Mouse (Mus musculus) right cerebral cortex, postnatal 10 days (tissue): ENCODE data around the gene RPS10-NUDT3.
A peak's percentile ranks its signal among the peaks of the same experiment; 100 is the strongest.

Experiments used
- DNase-seq, 2 experiments: peaks; one replicate each; pipeline ENCODE4 v3.0.0; 2021; ENCODE audit warnings: low spot score in 2 of 2

The RPS10-NUDT3 gene

DNA sequence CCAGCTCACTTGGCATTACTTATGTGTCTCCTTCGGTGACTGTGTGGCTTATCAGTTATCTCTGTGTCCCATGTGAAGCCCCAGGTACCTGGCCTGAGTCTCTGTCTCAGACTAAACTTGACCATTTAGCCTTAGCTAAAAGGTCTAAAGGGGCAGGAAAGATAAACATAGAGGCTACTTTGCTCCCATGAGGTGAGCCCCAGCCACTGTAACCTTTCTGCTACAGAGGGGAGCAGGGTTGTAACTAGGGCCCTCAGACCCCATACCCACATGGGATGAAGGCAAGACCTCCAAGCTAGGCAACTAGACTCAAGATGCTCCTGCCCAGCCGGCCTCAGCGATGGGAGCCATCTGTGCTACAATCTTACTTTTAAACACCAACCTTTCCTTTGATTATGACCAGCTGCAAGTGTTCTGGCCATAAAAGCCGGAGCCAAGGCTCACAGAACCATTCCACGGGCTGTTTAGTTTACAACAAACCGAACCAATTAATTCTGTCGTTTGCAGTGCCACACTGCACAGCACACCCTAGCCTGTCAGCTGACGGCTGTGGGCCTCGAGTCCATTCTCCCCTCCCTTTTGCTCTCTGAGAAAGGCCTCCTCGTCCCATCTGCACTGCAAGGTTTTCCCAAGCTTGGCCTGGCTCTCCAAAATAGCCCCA is 59.8 kb downstream of the RPS10-NUDT3 start:
- DNase-seq: no peak

DNA sequence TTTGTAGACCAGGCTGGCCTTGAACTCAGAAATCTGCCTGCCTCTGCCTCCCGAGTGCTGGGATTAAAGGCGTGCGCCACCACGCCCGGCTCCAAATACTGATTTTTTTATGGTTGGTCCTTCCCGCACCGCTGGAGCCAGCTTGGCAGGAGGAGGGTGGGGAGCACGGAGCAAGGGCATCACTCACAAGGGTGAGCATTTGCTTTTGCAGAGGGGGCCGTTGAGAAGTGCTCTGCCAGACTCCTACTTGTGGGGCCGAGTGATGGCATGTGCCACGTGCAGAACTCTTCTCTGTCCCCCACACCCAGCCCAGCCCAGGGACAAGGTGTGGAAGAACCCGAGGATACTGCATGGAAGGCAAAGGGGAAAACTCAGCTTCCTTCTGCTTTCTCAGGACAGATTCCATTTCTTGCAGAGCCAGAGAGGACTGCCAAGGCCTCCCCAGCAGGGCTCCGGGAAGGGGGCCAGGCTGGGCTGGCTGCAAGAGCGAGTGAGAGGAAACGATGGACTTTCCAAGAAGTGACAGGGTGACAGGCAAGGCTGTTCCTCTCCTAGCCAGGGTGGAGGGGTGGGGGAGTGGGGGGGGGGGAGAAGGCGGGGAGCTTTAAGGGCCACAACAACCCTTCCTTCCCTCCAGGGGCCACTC is 60.4 kb downstream of the RPS10-NUDT3 start:
- peak; percentile 86 for DNase-seq

DNA sequence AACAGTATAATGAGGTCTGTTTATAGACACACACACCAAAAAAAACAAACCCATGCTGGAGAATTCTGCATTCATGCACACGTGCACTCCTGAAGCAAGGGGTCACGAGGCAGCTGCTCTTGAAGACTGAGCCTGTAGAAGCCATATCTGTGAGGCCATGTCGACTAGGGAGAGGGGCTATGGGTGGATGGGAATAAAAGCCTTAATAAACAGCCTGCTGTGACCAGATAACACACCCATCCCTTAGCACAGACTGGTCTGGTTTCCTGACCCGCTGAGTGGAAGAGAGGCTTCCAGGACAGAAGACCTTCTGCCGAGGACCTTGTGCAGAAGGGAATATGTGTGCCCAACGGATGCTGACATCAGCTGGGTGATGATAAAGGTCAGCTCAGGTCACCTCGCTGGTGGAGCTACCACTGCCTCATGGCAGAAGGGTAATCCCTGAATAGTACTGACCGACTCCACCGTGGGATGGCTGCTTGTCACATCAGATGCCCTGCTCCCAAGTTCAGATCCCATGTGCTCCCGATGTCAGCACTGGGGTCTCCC is 61.2 kb downstream of the RPS10-NUDT3 start:
- DNase-seq: no peak

DNA sequence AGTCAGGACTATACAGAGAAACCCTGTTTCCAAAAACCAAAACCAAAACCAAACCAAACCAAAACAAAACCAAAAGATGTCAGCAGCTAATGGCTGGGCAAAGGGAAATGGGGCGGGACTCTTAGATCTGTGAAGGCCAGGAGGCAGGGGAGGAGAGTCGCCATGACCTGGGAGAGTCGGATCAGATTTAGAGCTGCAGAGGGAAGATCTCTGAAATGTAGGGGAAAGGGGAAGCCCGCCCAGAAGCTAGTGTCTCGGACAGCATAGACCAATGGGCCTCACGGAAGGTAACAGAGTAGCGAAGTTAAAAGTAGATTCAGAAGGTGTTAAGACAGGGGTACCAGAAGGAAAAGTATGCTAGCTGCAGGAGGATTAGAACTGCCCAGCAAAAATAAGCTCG is 63.7 kb downstream of the RPS10-NUDT3 start:
- DNase-seq: no peak

DNA sequence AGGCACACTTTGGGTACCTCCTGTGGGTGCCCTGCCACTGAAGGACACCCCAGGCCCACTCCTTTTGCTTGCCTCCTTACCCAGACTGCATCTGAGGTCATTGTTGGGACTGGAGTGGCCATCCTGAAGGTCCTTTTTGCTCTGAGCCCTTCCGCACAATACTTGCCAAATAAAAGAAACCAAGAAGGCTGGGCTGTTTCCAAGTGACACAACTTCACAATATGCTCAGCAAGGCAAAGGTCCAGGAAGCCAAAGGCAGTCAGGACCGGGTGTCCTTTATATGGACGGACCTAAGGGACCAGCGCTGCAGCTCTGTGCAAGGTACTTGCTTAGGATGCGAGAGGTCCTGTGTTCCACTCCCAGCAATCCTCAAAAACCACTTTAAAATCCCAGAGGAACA is 66.8 kb downstream of the RPS10-NUDT3 start:
- no peak for DNase-seq

DNA sequence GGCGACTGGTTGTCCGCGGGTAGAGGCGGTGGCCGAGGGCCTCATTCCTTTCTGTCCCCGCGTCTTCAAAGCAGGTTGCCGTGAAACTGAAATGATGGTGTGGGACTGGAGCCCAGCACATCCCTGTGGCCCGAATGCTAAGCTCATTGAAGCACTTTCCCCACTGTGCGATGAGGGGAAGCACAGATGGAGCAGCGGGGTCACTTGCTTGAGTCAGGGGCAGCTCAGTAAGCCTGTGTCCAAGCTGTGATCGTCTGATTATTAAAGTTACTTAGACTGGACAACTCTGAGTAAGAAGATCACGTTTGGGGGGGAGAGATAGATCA is 69.1 kb downstream of the RPS10-NUDT3 start:
- DNase-seq: no peak

DNA sequence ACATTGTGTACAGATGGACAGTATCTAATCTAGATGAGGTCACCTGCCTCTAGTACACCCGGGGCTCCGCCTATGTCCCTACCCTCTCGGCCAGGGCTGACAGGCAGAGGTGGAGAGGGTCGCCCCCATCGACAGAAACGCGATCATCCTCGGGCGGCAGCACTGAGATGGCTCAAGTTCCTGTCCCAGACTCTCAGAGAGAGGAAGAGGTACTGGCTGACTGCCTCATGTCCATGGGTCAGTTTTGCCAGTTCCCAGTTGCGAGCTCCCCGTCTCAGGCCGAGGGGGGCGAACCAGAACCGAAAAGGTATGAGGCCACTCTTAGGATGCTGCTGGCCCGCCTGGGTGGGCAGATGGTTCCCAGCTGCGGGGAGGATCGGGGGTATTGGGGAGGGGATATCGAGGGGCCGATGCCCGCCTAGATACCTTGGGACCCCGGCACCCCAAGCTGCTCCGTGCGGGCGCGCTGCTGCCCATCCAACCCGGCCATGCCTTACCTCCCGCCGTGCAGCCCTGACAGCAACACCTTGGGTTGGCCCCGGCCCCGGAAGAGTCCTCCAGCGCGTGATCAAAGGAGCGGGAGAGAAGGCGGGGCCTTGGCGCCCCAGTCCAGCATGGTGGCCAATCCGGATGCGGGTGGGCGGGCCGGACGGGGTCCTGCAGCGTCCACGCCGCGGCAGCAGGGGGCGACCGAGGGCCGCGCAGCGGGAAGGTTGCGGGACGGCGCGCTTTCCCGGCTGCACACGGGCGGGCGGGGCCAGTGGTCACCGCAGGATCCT is 69.7 kb downstream of the RPS10-NUDT3 start, which contains the start of gene AI413582:
AI413582 (minus strand) TSS at position 594 of the 779 bp plus-strand sequence.
- DNase-seq: peak; percentile 96 to 97

DNA sequence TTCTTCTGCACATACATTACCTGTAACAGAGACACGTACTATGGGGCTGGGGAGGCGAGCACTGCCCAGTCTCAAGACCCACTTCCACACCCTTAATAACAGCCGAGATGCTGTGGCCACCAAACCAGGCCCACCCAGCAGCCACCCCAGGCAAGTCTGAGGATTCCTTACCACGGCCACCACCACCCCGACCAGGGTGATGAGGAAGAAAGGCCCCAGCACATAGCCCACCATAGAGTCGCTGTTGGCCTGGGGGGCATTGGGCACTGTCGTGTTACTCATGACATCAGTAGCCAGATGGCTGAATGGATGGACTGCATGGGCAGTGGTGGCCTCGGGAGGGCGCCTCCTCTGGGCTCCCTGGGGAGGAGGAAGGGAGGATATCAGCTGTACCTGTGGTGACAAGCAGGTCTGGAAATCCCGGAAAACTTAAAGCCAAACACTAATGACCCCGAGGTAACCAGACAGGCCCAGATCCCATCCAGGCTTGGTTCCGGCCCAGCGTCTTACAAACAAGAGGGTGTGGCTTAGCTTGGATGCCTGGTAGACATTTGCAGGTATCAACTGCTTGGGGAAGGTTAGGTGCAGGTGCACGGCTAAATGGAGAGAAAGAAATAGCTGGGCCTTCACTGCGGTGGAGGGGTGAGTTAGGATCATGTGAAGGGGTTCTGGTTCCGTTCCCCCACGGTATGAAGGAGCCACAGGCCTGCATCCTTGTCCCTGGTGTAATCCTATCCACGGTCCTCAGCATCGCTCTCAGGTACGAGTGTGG is 70.4 kb downstream of the RPS10-NUDT3 start:
- DNase-seq: no peak

DNA sequence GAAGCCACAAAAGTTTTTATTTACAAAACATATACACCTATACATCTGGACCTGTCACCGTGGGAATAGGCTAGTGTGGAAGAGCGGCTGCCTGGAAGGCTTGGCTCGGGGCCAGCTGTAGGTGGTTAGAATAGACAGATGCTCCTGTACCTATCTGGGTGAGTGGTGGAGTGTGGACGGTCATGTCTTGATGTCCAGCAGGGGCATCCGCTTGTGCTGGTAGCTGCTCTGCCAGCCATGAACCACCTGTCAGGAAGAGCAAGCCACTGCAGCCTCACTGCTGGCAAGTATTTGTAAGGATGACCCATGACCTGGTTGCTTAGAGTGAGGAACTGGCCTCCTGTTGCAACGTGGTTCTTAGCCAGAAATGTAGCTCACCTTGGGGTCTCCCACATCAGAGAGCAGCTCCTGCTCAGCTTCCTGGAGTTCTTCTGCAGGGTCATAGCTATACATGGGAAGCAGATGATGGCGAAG is 71.2 kb downstream of the RPS10-NUDT3 start:
- DNase-seq: no peak

DNA sequence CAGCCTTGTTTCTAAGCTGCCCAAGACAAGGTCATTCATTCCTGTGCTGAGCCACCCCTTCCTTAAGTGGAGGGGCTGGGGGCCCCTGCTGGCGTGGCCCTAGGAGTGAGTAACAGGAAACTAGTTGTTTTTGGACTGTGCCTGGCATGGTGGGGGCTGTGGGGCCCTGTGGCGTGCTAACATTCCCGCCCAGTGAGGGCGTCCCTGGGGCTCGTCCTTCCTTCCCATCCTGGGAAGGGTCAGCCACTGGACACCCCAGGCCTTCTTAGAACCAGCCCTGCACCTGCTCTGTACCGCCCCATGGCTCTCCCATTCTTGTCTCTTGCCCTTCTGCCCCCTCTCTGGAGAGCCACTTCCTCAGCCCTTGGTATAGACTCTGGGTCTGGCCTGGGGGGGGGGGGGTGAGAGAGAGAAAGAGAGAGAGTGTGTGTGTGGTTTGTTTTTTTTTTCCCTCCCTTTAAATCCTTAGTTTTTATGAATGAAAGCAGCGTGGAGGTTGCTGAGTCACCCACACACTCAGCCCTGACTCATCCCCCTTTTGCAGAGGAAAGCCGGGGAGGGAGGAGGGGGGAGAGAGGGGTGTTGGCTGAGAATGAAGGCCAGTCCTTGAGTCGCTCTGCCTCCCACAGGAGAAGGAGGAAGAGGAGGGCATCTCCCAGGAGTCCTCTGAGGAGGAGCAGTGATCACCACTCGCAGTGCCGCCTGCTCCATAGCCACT is 73.1 kb downstream of the RPS10-NUDT3 start:
- peak in 1 of 2 experiments; percentile 73 for DNase-seq

DNA sequence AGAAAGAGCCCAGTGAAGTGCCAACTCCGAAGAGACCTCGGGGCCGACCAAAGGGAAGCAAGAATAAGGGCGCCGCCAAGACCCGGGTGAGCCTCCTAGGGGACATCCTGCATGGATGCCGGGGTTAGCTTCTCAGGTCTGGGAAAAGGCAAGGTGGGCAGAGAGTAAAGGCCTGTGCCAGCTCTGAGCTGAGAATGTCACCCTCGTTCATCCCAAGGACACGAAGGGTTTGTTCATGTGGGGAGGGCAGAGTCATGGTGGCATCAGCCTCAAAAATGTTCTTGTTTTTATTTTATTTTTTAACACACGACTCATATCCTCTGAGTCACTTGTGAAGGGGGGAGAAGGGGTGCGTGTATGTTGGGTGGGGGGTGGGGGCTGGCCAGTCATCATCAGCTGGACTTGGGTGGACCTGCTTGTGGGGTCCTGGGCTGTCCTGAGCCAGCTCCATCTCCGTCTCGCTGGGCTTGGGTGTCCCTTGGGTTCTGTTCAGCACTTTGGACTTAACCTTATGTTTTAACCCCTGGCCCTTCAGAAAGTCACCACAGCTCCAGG is 74.0 kb downstream of the RPS10-NUDT3 start:
- no peak for DNase-seq

DNA sequence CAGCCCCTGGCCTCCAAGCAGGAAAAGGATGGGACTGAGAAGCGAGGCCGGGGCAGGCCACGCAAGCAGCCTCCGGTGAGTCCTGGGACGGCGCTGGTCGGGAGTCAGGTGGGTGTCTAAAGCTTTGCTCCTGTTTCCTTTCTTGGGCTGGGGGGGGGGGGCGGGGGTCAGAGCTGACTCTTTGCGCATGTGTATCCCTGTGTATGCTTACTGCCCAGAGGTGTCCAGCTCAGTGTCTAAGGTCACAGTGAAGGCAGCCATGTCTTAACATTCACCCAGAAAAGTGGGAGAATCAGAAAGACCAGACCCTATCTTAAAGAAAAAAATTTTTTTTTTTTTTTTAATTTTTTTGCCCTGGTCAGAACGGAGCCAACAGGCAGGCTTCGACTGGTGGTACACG is 75.4 kb downstream of the RPS10-NUDT3 start:
- no peak for DNase-seq

DNA sequence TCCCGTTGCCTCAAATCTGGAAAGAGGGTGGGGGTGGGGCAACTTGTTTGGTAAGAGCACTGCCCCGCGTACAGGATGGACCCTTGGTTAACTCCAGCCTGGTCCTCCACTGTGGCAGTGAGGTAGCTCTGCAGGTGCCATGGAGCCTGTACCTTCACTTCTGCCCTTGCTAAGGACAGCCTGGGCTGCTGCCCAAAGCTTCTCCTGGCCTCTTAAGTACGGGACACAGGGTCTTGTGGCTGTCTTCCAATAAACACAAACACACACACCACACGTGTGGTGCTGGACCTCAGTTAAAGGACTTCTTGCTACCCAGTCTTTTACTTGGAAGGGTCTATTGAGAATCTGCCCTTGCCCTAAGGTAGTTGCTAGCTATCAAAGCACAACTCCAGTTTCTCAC is 76.2 kb downstream of the RPS10-NUDT3 start:
- DNase-seq: no peak

DNA sequence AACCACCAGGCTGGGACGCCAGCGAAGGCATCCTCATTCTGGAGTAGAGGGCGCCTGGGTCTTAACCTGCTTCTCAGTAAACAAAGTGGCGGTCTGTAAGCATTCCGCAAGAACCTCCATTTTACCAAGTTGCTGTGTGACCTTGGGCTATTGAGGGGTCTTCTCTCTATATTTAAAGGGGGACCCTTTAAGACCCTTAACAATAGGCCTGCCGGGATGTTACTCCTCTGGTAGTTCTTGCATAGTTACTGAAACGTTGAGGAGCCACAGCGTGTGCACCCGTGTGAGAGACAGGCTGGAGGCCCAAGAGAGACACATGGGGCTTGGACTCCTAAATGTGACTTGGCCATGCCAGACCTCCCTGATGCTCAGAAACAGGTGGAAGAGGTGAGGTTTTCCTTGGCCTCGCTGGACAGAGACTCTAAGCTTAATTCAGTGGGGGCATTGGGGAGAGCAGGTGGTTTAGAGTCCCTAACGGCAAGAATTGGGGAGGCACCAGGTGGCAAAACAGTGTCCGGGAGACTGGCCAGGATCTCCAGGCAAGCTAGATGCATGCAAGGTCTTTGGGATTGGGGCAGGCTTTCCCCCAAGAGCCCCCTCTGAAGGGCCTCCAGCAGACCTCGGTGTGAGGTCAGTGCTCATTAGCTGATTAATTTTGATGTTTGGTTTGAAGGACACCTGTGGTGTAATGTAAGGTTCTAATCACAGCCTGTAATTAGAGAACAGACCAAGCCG is 76.9 kb downstream of the RPS10-NUDT3 start:
- no peak for DNase-seq

DNA sequence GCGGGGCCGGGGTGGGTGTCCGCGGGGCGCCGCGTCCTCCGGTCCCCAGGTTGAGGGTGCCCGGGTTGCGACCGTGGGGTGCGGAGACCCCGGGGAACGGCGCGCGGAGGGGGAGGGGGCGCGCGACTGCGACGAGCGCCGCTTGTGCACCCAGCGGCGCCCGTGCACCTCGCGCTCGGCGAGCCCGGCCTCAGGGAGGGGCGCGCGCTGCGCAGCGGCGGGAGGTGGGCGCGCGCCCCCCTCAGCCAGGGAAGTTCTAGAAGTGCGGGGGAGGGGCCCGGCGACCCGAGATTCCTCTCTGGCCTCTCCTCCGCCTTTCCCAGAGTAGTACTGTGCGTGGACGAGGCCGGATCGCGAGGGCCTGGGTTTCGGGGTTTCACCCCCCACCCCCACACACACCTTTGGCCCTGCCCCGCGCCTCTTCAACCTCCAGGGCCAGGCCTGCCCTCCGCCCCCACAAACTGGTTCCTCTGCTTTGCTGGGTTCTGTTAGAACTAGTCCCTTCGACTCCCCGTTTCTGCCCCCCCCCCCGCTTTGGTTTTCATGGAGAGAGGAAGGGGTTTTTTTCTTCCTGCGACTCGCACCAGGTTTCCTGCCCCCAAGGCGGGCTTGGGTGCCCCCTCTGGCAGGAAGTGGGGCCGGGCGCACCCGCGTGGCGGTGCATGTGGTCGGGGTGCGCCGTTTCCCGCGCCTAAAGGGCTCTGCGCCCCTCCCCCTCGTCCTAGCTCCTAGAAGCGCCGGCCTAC is 77.7 kb downstream of the RPS10-NUDT3 start:
- peak in 1 of 2 experiments; percentile 72 for DNase-seq

DNA sequence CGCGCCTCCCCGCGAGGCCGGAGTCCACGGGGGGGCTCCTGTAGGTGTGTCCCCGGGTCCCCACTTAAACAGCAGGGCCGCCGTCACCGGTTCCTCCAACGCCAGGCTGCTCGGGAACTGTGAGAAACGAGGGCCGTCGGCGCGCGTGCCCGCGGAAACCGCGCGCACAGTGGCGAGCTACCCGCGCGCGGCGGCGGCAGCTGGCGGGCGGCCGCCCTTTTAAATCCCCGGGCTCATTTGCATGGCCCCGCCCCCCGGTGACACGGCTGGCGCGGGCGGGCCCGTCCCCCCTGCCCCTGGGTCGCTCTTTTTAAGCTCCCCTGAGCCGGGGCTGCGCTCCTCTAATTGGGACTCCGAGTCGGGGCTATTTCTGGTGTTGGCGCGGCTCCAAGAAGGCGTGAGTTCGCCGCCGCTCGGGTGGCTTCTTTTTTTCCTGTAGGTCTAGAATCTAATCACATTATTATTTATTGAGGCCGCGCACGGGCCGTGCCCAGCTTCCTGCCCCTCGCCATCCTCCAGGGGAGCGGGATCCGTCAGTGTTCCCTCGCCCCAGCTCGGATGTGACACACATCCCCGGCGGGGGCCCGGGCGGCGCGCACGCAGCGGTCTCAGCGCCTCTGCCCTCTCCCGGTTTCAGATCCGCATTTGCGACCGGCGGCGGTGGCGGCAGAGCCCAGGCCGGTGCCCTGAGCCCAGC is 78.6 kb downstream of the RPS10-NUDT3 start, which contains the start of gene Hmga1:
Hmga1 (plus strand) TSS at position 183 of the 697 bp plus-strand sequence.
- peak; percentile 90 to 91 for DNase-seq

DNA sequence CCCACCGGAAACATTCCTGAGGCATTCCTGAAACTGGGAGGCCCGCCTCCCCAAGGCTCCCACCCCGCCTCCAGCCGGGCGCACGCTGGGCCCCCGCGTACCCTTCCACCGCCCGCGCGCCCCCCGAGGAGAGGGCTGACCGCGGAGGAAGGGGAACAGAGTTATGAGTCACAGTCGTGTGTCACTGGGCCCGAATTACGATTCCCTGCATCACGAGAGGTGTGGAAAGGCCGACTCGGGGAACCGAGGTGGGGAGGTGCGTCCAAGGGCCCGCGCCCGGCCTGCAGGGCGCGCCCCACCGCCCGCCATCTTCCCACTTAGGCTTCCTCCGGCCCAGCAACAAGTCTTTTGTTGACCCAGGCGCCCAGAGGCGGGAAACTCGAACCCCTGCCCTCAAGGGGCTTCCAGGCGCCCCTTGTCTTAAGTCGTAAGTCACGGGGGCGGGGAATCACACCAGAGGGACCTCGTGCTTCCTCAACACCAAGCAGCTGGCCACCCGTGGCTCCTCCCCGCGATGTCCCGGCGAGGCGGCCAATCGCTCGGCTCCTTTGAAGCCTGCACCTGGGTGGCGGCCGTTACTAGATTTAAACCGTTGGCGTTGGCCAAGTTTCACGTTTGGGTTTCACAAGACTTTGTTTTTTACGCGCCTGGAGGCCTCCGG is 79.4 kb downstream of the RPS10-NUDT3 start:
- peak in 1 of 2 experiments; percentile 69 for DNase-seq

DNA sequence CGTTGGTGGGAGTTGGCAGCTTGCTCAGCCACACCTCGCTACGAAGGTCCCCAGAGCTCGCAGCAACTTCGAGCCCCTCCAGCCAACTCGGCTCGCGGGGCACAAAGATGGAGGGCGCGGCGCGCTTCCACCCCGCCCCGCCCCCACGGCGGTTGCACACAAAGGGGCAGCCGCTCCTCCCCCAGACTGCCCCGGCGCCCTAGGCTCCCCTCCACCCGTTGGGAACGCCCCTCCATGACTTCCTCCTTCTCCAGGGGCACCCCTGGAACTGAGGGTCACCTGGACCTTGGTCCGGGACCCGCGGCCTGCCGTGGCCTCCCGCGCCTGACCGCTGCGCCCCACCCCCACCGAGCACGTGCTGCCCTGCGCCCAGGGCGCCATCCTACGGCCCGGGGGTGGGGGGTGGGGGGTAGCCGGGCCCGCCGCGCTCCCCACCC is 79.9 kb downstream of the RPS10-NUDT3 start:
- no peak for DNase-seq
